Mouse (Mus musculus): ENCODE data around the gene Timm29. TPM values are rescaled to one million over a fixed set of nuclear protein-coding genes. Genes with fewer than 3 reads are reported as not detected.
A peak's percentile ranks its signal among the peaks of the same experiment; 100 is the strongest.

The Timm29 gene
- polyA plus RNA-seq, 1 experiment from 2014 or later = 32.1 TPM

DNA sequence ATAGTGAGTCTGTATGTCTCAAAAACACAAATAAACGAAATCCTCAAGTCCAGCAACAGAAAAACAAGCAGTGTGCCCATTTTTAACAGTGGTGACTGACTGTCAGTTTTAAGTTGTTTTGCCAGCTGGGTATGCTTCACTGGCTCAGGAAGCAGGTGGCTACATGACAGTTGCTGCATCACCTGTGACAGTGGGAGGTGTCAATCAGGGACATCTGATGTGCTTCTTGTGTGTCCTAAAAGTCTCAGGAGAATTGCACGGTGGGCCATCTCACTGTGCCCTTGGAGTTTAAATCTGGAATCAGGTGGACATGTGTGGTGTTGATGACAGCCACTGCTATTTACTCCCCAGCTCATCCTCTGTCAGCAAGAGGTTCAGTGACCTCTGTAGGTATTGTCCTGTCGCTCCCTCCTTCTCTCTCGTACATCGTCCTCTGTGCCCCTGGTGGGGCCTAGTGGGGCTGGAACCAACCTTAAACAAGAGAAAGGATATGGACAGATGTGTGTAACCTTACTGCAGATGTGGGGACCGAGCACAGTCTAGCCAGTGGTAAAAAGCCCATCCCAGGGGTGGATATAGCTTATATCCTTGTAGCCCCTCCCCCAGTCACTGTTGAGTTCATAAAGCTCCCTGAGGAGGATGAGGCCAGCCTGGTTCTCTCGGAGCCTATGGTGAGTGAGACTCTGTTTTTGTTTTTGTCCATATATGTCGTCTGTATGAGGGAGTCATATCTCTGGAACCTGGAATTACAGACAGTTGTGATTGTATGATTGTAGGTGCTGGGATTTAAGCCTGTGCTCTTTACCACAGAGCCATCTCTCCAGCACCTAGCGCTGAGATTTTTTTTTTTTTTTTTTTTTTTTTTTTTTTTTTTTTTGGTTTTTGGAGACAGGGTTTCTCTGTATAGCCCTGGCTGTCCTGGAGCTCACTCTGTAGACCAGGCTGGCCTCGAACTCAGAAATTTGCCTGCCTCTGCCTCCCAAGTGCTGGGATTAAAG, 33.1 kb downstream of the Timm29 start:
- ATAC-seq (ENCODE audit: insufficient number of reproducible peaks, insufficient read depth, low FRiP score, low TSS enrichment, low read depth) = no peak
- Histone ChIP-seq H3K4me3 (no peak overlapping the region), H3K27me3 (no peaks in the 10 kb centered on the region), H3K36me3 (peaks cover 22% of the 10 kb centered on the region), H3K4me1 (no peaks in the 10 kb centered on the region), H3K27ac (no peak overlapping the region), H3K4me2 (no peak overlapping the region), H3K9me3 (no peaks in the 10 kb centered on the region), H3K9ac (no peak overlapping the region)
- 85% methylated on average over 10 of the region's 10 CpGs for WGBS

GRCm38 (mm10) chr9:21626571-21626970, 34.0 kb downstream of the Timm29 start:
- no peak overlapping the region for H3K27ac ChIP-seq
- no peak for ATAC-seq (ENCODE audit: insufficient number of reproducible peaks, insufficient read depth, low FRiP score, low TSS enrichment, low read depth)
- no peak overlapping the region for H3K9ac ChIP-seq
- no peaks in the 10 kb centered on the region for H3K27me3 ChIP-seq
- H3K4me1 ChIP-seq = no peaks in the 10 kb centered on the region
- peaks cover 25% of the 10 kb centered on the region for H3K36me3 ChIP-seq
- H3K4me3 ChIP-seq = no peak overlapping the region
- H3K4me2 ChIP-seq = no peak overlapping the region
- H3K9me3 ChIP-seq = no peaks in the 10 kb centered on the region

DNA sequence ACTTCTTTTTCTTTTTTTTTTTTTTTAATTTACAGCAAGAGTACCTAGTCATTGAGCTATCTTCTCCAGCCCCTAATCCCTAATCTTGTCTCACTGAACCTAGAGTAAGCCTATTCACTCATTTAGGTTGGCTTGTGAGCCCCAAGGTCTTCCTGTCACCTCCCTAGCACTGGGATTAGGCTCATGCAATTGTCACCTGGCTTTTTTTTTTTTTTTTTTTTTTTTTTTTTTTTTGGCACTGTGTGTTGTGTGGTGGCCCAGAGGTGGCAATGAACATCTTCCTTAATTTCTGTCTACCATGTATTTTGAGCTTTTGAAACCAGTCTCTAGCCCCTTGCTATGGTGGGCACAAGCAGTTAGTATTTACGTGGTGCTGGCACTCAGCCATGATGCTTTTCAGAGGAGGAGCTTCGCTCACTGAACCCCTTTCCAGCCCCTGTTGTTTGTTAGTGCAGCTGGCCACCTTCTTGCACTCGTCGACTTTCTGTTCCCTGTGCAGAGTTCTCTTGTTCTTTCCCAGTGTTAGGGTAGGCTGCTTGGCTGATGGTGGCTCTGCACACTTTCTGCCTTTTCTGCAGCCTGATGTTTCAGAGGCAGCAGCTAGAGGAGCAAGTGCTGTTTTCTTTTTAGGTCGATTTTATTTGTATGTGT, 34.7 kb downstream of the Timm29 start:
- no peak for ATAC-seq (ENCODE audit: insufficient number of reproducible peaks, insufficient read depth, low FRiP score, low TSS enrichment, low read depth)
- Histone ChIP-seq H3K27me3 (no peaks in the 10 kb centered on the region), H3K4me3 (no peak overlapping the region), H3K4me1 (no peaks in the 10 kb centered on the region), H3K9me3 (no peaks in the 10 kb centered on the region), H3K4me2 (no peak overlapping the region), H3K9ac (no peak overlapping the region), H3K36me3 (peaks cover 25% of the 10 kb centered on the region), H3K27ac (no peak overlapping the region)
- 87% methylated on average over 5 of the region's 5 CpGs for WGBS

DNA sequence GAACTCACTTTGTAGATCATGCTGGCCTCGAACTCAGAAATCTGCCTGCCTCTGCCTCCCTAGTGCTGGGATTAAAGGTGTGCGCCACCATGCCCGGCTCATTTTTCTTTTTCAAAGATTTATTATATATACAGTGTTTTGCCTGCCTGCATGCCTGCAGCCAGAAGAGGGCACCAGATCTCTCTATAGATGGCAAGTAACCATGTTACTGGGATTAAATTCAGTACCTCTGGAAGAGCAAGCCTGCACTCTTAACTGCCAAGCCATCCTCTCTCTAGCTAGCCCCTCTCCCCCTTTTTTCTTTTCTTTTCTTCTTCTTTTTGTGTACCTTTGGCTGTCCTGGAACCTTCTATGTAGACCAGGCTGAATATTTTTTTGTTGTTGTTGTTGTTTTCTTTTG, 38.2 kb downstream of the Timm29 start:
- Histone ChIP-seq H3K4me1 (0 out of 2 replicates have a peak, but pooled peaks cover 7% of the 10 kb centered on the region), H3K9me3 (no peaks in the 10 kb centered on the region), H3K4me3 (no peak overlapping the region), H3K36me3 (peaks cover 48% of the 10 kb centered on the region), H3K27me3 (no peaks in the 10 kb centered on the region), H3K27ac (no peak overlapping the region), H3K9ac (no peak overlapping the region), H3K4me2 (no peak overlapping the region)
- no peak for ATAC-seq (ENCODE audit: insufficient number of reproducible peaks, insufficient read depth, low FRiP score, low TSS enrichment, low read depth)
- WGBS = 91% methylated on average over 3 of the region's 3 CpGs

DNA sequence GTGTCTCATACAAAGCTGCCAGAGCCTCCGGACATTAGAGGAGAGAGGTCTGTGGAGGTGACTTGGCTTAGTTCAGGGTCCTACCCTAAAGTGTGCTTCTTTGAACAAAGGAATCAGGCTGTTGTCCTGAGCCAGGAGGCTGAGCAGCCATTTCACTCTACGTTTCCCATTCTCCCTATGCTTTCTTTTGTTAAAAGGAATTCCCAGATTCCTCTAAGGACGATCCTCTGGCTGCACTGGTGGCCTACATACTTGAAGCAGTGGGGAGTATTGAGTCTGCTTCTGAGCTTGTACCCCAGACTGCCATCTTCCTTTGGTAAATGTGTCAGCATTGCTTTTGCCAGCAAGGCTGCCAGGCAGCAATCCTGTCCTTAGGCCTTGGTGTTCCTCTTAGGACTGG, 40.6 kb downstream of the Timm29 start:
- ATAC-seq (ENCODE audit: insufficient number of reproducible peaks, insufficient read depth, low FRiP score, low TSS enrichment, low read depth) = no peak
- WGBS = 83% methylated on average over 3 of the region's 3 CpGs
- peaks cover 66% of the 10 kb centered on the region for H3K36me3 ChIP-seq

DNA sequence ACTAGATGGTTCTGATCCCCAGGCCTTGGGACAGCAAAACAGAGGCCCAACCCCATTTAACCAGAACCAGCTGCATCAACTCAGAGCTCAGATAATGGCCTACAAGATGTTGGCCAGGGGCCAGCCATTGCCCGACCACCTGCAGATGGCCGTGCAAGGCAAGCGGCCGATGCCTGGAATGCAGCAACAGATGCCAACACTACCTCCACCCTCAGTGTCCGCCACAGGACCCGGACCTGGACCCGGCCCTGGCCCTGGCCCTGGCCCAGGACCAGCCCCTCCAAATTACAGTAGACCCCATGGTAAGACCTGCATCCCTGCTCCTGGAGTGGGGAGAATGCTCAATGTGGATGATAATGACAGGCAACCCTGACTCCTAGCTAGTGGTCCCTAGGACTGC, 43.1 kb downstream of the Timm29 start:
- no peaks in the 10 kb centered on the region for H3K9me3 ChIP-seq
- peak; percentile 43; the same call in 1 of the 2 replicates for ATAC-seq (ENCODE audit: insufficient number of reproducible peaks, insufficient read depth, low FRiP score, low TSS enrichment, low read depth)
- no peak overlapping the region for H3K9ac ChIP-seq
- H3K36me3 ChIP-seq = peaks cover 87% of the 10 kb centered on the region
- no peak overlapping the region; the same call in 1 of the 2 replicates for H3K27ac ChIP-seq
- no peaks in the 10 kb centered on the region for H3K27me3 ChIP-seq
- H3K4me1 ChIP-seq = 0 out of 2 replicates have a peak, but pooled peaks cover 9% of the 10 kb centered on the region
- H3K4me3 ChIP-seq = no peak overlapping the region
- 59% methylated on average over 7 of the region's 7 CpGs for WGBS
- no peak overlapping the region for H3K4me2 ChIP-seq

More for the DNA sequence above, 40.6 kb downstream of the Timm29 start:
- Histone ChIP-seq H3K4me2 (no peak overlapping the region), H3K4me1 (0 out of 2 replicates have a peak, but pooled peaks cover 9% of the 10 kb centered on the region), H3K4me3 (no peak overlapping the region), H3K27me3 (no peaks in the 10 kb centered on the region), H3K9ac (no peak overlapping the region), H3K9me3 (no peaks in the 10 kb centered on the region), H3K27ac (no peak overlapping the region)

DNA sequence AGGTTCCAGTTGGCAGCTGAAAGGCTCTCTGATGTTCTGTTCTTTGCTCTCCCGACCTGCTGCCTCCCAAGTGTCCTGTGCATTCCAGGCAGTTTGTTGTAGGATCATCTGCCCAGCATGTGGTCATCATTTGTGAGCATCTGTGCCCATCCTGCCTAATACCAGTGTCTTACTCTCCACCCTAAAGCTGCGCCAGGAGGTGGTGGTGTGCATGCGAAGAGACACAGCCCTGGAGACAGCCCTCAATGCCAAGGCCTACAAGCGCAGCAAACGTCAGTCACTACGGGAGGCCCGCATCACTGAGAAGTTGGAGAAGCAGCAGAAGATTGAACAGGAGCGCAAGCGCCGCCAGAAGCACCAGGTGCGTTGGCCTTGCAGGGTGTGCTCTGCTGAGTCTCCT, 46.5 kb downstream of the Timm29 start:
- no peak overlapping the region for H3K4me3 ChIP-seq
- no peak for ATAC-seq (ENCODE audit: insufficient number of reproducible peaks, insufficient read depth, low FRiP score, low TSS enrichment, low read depth)
- no peaks in the 10 kb centered on the region for H3K9me3 ChIP-seq
- H3K27ac ChIP-seq = no peak overlapping the region
- H3K4me2 ChIP-seq = no peak overlapping the region
- no peak overlapping the region for H3K9ac ChIP-seq
- no peaks in the 10 kb centered on the region for H3K27me3 ChIP-seq
- WGBS = 95% methylated on average over 11 of the region's 11 CpGs
- 0 out of 2 replicates have a peak, but pooled peaks cover 9% of the 10 kb centered on the region for H3K4me1 ChIP-seq
- H3K36me3 ChIP-seq = peaks cover 100% of the 10 kb centered on the region

MicroRNA genes within 50 kb of the gene (microRNA counts, 519-probe panel; counts per million panel counts)
- 236 counts per million, percentile 44 among the panel's probes with 10 or more counts for microRNA mmu-miR-1946b

Small RNAs within 50 kb of the gene (microRNA-seq; reads per million reads assigned to microRNA genes)
- not detected for gene Mir1946b

Other genes starting within 250 kb of the Timm29 start
- gene Ilf3, start 224.9 kb upstream of the Timm29 start, polyA plus RNA-seq (2015; fragmentation: Nextera tagmentation; extraction: Ambion mirVana) = 248 and 252 TPM in 2 replicates
- gene Qtrt1, start 180.9 kb upstream of the Timm29 start, polyA plus RNA-seq (2015; fragmentation: Nextera tagmentation; extraction: Ambion mirVana) = 47.0 and 53.5 TPM in 2 replicates
- gene Dnm2, start 167.8 kb upstream of the Timm29 start, polyA plus RNA-seq (2015; fragmentation: Nextera tagmentation; extraction: Ambion mirVana) = 74.5 and 79.8 TPM in 2 replicates
- 112 and 123 TPM in 2 replicates for gene Tmed1, start 82.5 kb upstream of the Timm29 start, polyA plus RNA-seq (2015; fragmentation: Nextera tagmentation; extraction: Ambion mirVana)
- 6.2 and 7.3 TPM in 2 replicates for gene AB124611, start 66.5 kb upstream of the Timm29 start, polyA plus RNA-seq (2015; fragmentation: Nextera tagmentation; extraction: Ambion mirVana)
- gene Carm1, start 45.8 kb upstream of the Timm29 start, polyA plus RNA-seq (2015; fragmentation: Nextera tagmentation; extraction: Ambion mirVana) = 46.2 and 47.1 TPM in 2 replicates
- gene Yipf2, start 106 bp downstream of the Timm29 start, polyA plus RNA-seq (2015; fragmentation: Nextera tagmentation; extraction: Ambion mirVana) = 23.8 and 27.8 TPM in 2 replicates
- 94.4 and 102 TPM in 2 replicates for gene Smarca4, start 23.4 kb downstream of the Timm29 start, polyA plus RNA-seq (2015; fragmentation: Nextera tagmentation; extraction: Ambion mirVana)
- 31.2 and 37.3 TPM in 2 replicates for gene Ldlr, start 130.8 kb downstream of the Timm29 start, polyA plus RNA-seq (2015; fragmentation: Nextera tagmentation; extraction: Ambion mirVana)
- gene Spc24, start 167.6 kb downstream of the Timm29 start, polyA plus RNA-seq (2015; fragmentation: Nextera tagmentation; extraction: Ambion mirVana) = 105 and 111 TPM in 2 replicates
- gene Kank2, start 206.0 kb downstream of the Timm29 start, polyA plus RNA-seq (2015; fragmentation: Nextera tagmentation; extraction: Ambion mirVana) = 20.8 and 22.6 TPM in 2 replicates
- 0.74 and 1.1 TPM in 2 replicates for gene Angptl8, start 242.8 kb downstream of the Timm29 start, polyA plus RNA-seq (2015; fragmentation: Nextera tagmentation; extraction: Ambion mirVana)

All from embryonic facial prominence, embryonic 13.5 days (tissue).